Comparison of ENCODE assay signal across 8 mouse cellular contexts in the genomic region with DNA sequence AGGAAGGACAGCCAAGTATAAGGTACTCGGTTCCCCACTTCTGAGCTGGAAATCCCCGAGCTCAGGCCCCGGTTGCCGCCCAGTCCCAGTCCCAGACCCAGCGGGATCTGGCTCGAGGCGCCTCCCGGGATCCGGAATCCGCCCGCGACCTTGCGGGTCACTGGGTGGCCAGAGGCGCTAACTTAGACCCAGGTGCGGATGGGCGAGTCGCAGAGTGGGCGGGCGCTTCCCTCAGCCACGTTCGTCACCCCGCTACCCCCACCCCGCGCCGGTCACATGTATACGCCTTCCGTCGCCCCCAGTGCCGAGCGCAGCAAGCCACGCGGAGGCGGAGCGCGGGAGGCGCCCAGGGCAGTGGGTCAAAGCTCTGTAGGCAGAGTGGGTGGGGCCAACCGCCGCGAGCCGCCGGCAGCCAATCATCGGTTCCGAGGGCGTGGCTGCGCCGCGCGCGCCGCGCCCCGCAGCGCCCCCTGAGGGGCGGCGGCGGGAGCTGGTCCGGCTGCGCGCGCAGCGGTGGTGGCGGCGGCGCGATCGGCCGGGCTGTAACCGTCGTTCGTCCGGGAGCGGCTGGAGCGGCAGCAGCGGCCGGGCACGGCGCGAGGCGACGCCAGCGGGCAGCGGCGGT. TPM values are rescaled to one million over a fixed set of nuclear protein-coding genes. Genes with fewer than 3 reads are reported as not detected.
DNase-seq lines count a peak whose midpoint lies in the region; ATAC-seq and TF ChIP-seq lines count a peak whose summit lies in the region.

No protein-coding gene starts in this region.

- no peaks in the 10 kb centered on the region for H3K27me3 ChIP-seq in forebrain, embryonic 15.5 days
- no peaks in the 10 kb centered on the region for H3K27me3 ChIP-seq in lung, embryonic 14.5 days (ENCODE audit: insufficient read depth, low read length)
- H3K27me3 ChIP-seq in thymus, adult 2 months (ENCODE audit: control insufficient read depth, insufficient read depth, low read length) = no peaks in the 10 kb centered on the region

- under 1% methylated on average over 80 of the region's 83 CpGs for WGBS in forebrain, embryonic 15.5 days
- WGBS in lung, embryonic 14.5 days = under 1% methylated on average over 65 of the region's 83 CpGs
- 2% methylated on average over 83 of the region's 83 CpGs for WGBS in olfactory bulb, adult 2 months
- WGBS in thymus, adult 2 months = 4% methylated on average over 83 of the region's 83 CpGs

- peak; percentile 98 for DNase-seq in ES-CJ7 (ENCODE audit: low read depth, low spot score)
- peak; percentile 94 for DNase-seq in cerebellum, adult 11 months
- peak; percentile 96 to 97 for DNase-seq in heart, postnatal 36 days
- DNase-seq in layer of hippocampus, adult 2 months (ENCODE audit: low spot score in 2 of 2) = peak; percentile 89 to 95
- DNase-seq in lung, embryonic 14.5 days = peak; percentile 98
- peak; percentile 99 for DNase-seq in thymus, adult 2 months

- no peaks in the 10 kb centered on the region for H3K36me3 ChIP-seq in forebrain, embryonic 15.5 days
- H3K36me3 ChIP-seq in lung, embryonic 14.5 days (ENCODE audit: insufficient read depth) = no peaks in the 10 kb centered on the region
- H3K36me3 ChIP-seq in thymus, adult 2 months (ENCODE audit: control insufficient read depth, insufficient read depth, low read length) = no peaks in the 10 kb centered on the region

- intact Hi-C loops in heart, postnatal 36 days (cut with DNase I) = loop anchor here (5.0 kb wide), 3 partner anchors 57 to 352 kb away; partner anchors contain the start of gene Khdrbs1

- peak overlapping the region; percentile 92 for H3K9ac ChIP-seq in forebrain, embryonic 15.5 days (replicated peaks)
- H3K9ac ChIP-seq in lung, embryonic 14.5 days = peak overlapping the region; percentile 95

- peak; percentile 63 for TF ChIP-seq CTCF in layer of hippocampus, adult 2 months (conservative IDR thresholded peaks at IDR 0.05)
- TF ChIP-seq CTCF in lung, embryonic 14.5 days (IDR thresholded peaks at IDR 0.05; ENCODE audit: low read depth) = 0 out of 2 replicates have a peak, but pooled peaks have one; percentile 4
- no peak for TF ChIP-seq CTCF in olfactory bulb, adult 2 months (IDR thresholded peaks at IDR 0.05; ENCODE audit: insufficient read depth, low read depth, low read length)
- TF ChIP-seq CTCF in thymus, adult 2 months (IDR thresholded peaks at IDR 0.05; ENCODE audit: borderline replicate concordance, control insufficient read depth, extremely low read depth, insufficient read depth, low read length, poor library complexity) = peak; percentile 83

- TF ChIP-seq POLR2A in olfactory bulb, adult 2 months (IDR thresholded peaks at IDR 0.05; ENCODE audit: insufficient read depth, low read depth, low read length) = peak; percentile 75
- peak; percentile 95 for TF ChIP-seq POLR2A in thymus, adult 2 months (IDR thresholded peaks at IDR 0.05; ENCODE audit: control insufficient read depth, extremely low read depth, insufficient read depth, low read length, poor library complexity)

- peak overlapping the region; percentile 76 for H3K4me2 ChIP-seq in forebrain, embryonic 15.5 days (replicated peaks)
- peak overlapping the region; percentile 74 for H3K4me2 ChIP-seq in lung, embryonic 14.5 days

- peak overlapping the region; percentile 96 for H3K4me3 ChIP-seq in forebrain, embryonic 15.5 days
- H3K4me3 ChIP-seq in layer of hippocampus, adult 2 months = peak overlapping the region; percentile 87
- peak overlapping the region; percentile 70 for H3K4me3 ChIP-seq in lung, embryonic 14.5 days (ENCODE audit: low read depth, low read length)
- peak overlapping the region; percentile 99 for H3K4me3 ChIP-seq in olfactory bulb, adult 2 months (ENCODE audit: insufficient read depth, low read depth, low read length)
- H3K4me3 ChIP-seq in thymus, adult 2 months (ENCODE audit: control insufficient read depth, insufficient read depth, low read length) = peak overlapping the region; percentile 92

- H3K27ac ChIP-seq in forebrain, embryonic 15.5 days (replicated peaks) = peak overlapping the region; percentile 92
- H3K27ac ChIP-seq in layer of hippocampus, adult 2 months = peak overlapping the region; percentile 91
- H3K27ac ChIP-seq in lung, embryonic 14.5 days (ENCODE audit: low read depth) = peak overlapping the region; percentile 96
- peak overlapping the region; percentile 68 for H3K27ac ChIP-seq in olfactory bulb, adult 2 months (ENCODE audit: insufficient read depth, low read depth, low read length)
- H3K27ac ChIP-seq in thymus, adult 2 months (ENCODE audit: control insufficient read depth, insufficient read depth, low read length) = peak overlapping the region; percentile 72

- ATAC-seq in forebrain, embryonic 15.5 days (replicated peaks) = peak; percentile 94
- peak; percentile 96 for ATAC-seq in lung, embryonic 14.5 days (ENCODE audit: insufficient read depth)

- peaks cover 23% of the 10 kb centered on the region for H3K4me1 ChIP-seq in forebrain, embryonic 15.5 days
- peaks cover 19% of the 10 kb centered on the region for H3K4me1 ChIP-seq in lung, embryonic 14.5 days (ENCODE audit: insufficient read depth)
- peaks cover 16% of the 10 kb centered on the region for H3K4me1 ChIP-seq in olfactory bulb, adult 2 months (ENCODE audit: control insufficient read depth, insufficient read depth, low read length)
- peaks cover 18% of the 10 kb centered on the region for H3K4me1 ChIP-seq in thymus, adult 2 months (replicated peaks; ENCODE audit: control insufficient read depth, insufficient read depth, low read length)

- H3K9me3 ChIP-seq in forebrain, embryonic 15.5 days = no peaks in the 10 kb centered on the region
- no peaks in the 10 kb centered on the region for H3K9me3 ChIP-seq in lung, embryonic 14.5 days (ENCODE audit: low read depth, low read length)

RNA-seq across cellular contexts. Expression of gene Ptp4a2, which starts 8.8 kb away (rescaled TPM):
- polyA plus RNA-seq in forebrain, embryonic 15.5 days (2015; fragmentation: Nextera tagmentation; extraction: Ambion mirVana) = 315 and 320 TPM in 2 replicates
- 100 to 1,000 TPM; 203 to 210 TPM for total RNA-seq in heart, postnatal 36 days (2021)
- total RNA-seq in layer of hippocampus, adult 2 months (2021) = 100 to 1,000 TPM; 134 to 137 TPM
- polyA plus RNA-seq in lung, embryonic 14.5 days (2014; fragmentation: Nextera tagmentation; extraction: Ambion mirVana) = 291 and 336 TPM in 2 replicates
- polyA plus RNA-seq in olfactory bulb, adult 2 months (2012; ENCODE audit: insufficient read depth, insufficient read length, low replicate concordance, missing spikeins) = 96.3 and 259 TPM in 2 replicates
- polyA plus RNA-seq in thymus, adult 2 months (2012; rRNA removed) = 59.5 and 71.6 TPM in 2 replicates

Comparison
In these comparisons a context has a peak if more than half of its experiments do, and no peak if none do; other contexts are left out.
1. Peak in every context shown above with its lines: DNase-seq, ATAC-seq, H3K4me3 ChIP-seq and H3K27ac ChIP-seq.